Mouse (Mus musculus) neutrophil, adult 59 days (primary cell): ENCODE measurements around the gene Rmnd5a. TPM values are rescaled to one million over a fixed set of nuclear protein-coding genes. Genes with fewer than 3 reads are reported as not detected.

ENCODE experiments used
- total RNA-seq, 2 experiments: library from RNA; stranded (reverse); gene quantifications; 1 replicate in 1 of 2; 2 replicates in 1 of 2; pipeline ENCODE4 v1.2.4; 2023

Rmnd5a gene
- total RNA-seq: 10 to 100 TPM; 41.3 to 44.5 TPM

DNA sequence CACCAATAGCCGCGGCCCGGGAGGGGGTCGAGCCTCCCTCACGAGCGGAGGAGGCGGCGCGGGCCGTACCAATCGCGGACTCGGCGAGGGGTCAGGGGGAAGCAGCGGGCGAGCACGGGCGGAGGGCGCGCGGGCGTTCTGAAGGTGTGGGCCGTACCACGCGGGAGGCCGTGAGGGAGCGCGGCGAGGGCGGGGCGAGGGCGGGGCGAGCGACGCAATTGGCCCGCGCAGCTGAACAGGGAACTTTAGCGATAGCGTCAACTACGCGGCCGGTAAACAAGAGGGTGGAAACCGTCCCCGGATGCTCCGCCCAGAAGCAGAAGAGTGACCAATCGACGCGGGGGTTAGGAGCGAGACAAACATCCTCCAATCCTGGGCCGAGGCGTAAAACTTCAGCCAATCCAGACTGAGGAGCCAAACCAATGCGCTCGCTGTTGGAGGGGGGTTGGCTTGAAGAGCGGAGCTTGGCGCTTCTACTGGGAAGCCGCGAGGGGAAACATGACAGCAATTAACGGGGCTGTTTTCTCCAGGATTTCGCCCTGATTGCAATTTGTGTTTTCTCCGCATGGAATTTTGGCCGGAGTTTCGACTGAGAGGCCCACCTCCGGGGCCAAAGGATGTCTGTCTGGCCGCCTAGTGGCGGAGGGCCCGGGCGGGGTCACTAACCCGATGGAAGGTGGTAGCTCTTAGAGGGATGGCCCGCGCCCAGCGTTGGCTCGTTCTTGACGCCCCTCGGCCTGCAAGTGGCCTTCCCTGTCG is at the start of gene Rmnd5a:
Rmnd5a (minus strand) TSS at position 146 of the 759 bp plus-strand sequence.

DNA sequence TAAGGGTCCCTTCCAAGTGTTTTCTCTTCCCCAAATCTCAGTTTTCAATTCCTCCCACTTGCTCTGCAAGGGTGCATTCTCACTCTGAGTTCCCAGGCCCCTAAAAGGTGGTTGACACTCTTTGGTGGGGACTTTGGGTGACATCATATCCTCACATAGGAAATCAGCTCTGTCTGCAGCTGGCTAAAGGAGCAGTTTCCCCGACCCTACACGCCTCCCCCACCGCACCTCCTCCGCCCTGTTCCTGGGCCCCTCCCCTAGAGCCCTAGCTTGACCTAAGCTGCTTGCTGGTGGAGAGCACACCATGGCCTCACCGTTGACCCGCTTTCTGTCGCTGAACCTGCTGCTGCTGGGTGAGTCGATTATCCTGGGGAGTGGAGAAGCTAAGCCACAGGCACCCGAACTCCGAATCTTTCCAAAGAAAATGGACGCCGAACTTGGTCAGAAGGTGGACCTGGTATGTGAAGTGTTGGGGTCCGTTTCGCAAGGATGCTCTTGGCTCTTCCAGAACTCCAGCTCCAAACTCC is 67.1 kb downstream of the Rmnd5a start, which contains the start of gene Cd8a:
Cd8a (plus strand) TSS at position 179 of the 527 bp plus-strand sequence.

Other genes with a start within 250 kb of the Rmnd5a start
- gene Fabp1, start 240.8 kb downstream of the Rmnd5a start, total RNA-seq: not detected
- 10 to 100 TPM; 37.3 to 37.4 TPM for gene Krcc1, start 169.0 kb downstream of the Rmnd5a start, total RNA-seq
- gene Smyd1, start 118.4 kb downstream of the Rmnd5a start, total RNA-seq: not detected
- gene Cd8b1, start 117.8 kb downstream of the Rmnd5a start, total RNA-seq: not detected
- under 1 TPM; 0.35 to 0.36 TPM for gene Cd8a, start 67.2 kb downstream of the Rmnd5a start, total RNA-seq
- 10 to 100 TPM; 15.6 to 17.1 TPM for gene Rnf103, start 53.3 kb upstream of the Rmnd5a start, total RNA-seq
- 10 to 100 TPM; 56.5 to 64.5 TPM for gene Chmp3, start 103.2 kb upstream of the Rmnd5a start, total RNA-seq
- 10 to 100 TPM; 31.2 to 40.3 TPM for gene Kdm3a, start 192.4 kb upstream of the Rmnd5a start, total RNA-seq